Mouse (Mus musculus): ENCODE data around the gene Ephb1.

- TF ChIP-seq POLR2A (IDR thresholded peaks at IDR 0.05; ENCODE audit: low read depth, low read length) (no peak), CTCF (conservative IDR thresholded peaks at IDR 0.05; ENCODE audit: insufficient read depth, insufficient read length, low read depth, low read length) (no peak)
Observed at GRCm38 (mm10) chr9:102327625-102328150, 26.8 kb downstream of the Ephb1 start.
